Mouse (Mus musculus) intestine, postnatal 0 days (tissue): ENCODE results near the gene Pcdh15. TPM values are rescaled to one million over a fixed set of nuclear protein-coding genes. Genes with fewer than 3 reads are reported as not detected.

Source experiments
- ATAC-seq: fragments of 200-750 bp; cut with Nextera tagmentation; 2 replicates; pipeline ENCODE4 v1.8.0; 2017; ENCODE audit warnings: mild to moderate bottlenecking, moderate TSS enrichment, moderate library complexity
- H3K27ac ChIP-seq: fragments of 300-500 bp; sonication (generic); 2 replicates; pipeline ENCODE4 v1.5.1; 2014; ENCODE audit warnings: mild to moderate bottlenecking, low read depth, low read length, moderate library complexity
- H3K27me3 ChIP-seq: fragments of 300-500 bp; sonication (generic); replicated peaks from 2 replicates; pipeline ENCODE4 v1.6.1; 2014; ENCODE audit warnings: low read length, mixed read lengths; ENCODE audit not compliant: control insufficient read depth, insufficient read depth
- H3K36me3 ChIP-seq: fragments of 300-500 bp; sonication (generic); 2 replicates; pipeline ENCODE4 v1.6.1; 2014; ENCODE audit warnings: mild to moderate bottlenecking, moderate library complexity; ENCODE audit not compliant: control insufficient read depth, insufficient read depth
- H3K4me1 ChIP-seq: fragments of 300-500 bp; sonication (generic); replicated peaks from 2 replicates; pipeline ENCODE4 v1.6.1; 2014; ENCODE audit warnings: antibody characterized with exemption, low read length, mixed read lengths; ENCODE audit not compliant: control insufficient read depth, insufficient read depth
- H3K4me2 ChIP-seq: fragments of 300-500 bp; sonication (generic); replicated peaks from 2 replicates; pipeline ENCODE4 v1.6.1; 2014; ENCODE audit warnings: low read depth, mild to moderate bottlenecking, moderate library complexity
- H3K4me3 ChIP-seq: fragments of 300-500 bp; sonication (generic); 2 replicates; pipeline ENCODE4 v1.5.1; 2014; ENCODE audit warnings: low read depth, low read length
- H3K9ac ChIP-seq: fragments of 300-500 bp; sonication (generic); 2 replicates; pipeline ENCODE4 v1.6.1; 2014; ENCODE audit warnings: mild to moderate bottlenecking, low read depth, low read length
- H3K9me3 ChIP-seq: fragments of 300-500 bp; sonication (generic); 2 replicates; pipeline ENCODE4 v1.6.1; 2016; ENCODE audit warnings: mixed run types; ENCODE audit not compliant: control insufficient read depth
- CTCF ChIP-seq: sonication (generic); IDR thresholded peaks from 2 replicates; pipeline ENCODE4 v1.5.1; 2016; ENCODE audit warnings: low read depth, mild to moderate bottlenecking, control low read depth, antibody characterized with exemption, moderate library complexity
- WGBS: fragments of 180-500 bp; shearing (Covaris S2); extraction: QIAGEN DNeasy Blood & Tissue Kit; methylation state at CpG from one replicate; pipeline ENCODE4 v1.1.7; 2014; 5-methylcytosine and 5-hydroxymethylcytosine counted together
- polyA plus RNA-seq: library from polyadenylated mRNA; unstranded; fragments of >200 nt; fragmentation: Nextera tagmentation; extraction: Ambion mirVana; gene quantifications from 2 replicates; pipeline ENCODE4 v1.2.1, GENCODE M21; 2015

The Pcdh15 gene
- polyA plus RNA-seq: 0.61 and 0.63 TPM in 2 replicates

GRCm38 (mm10) chr10:73098966-73099845 lies at the start of gene Pcdh15:
Gene Pcdh15 (plus strand): TSS chr10:73099342.
- 1% methylated on average over 78 of the region's 79 CpGs for WGBS
- Histone ChIP-seq H3K4me2 (peak within 1 kb of the TSS; percentile 60), H3K4me3 (peak within 1 kb of the TSS; percentile 35), H3K27me3 (peaks cover 43% of the 10 kb centered on the region), H3K9me3 (no peaks in the 10 kb centered on the region), H3K27ac (no peak within 1 kb of the TSS), H3K4me1 (no peaks in the 10 kb centered on the region), H3K36me3 (no peaks in the 10 kb centered on the region), H3K9ac (no peak within 1 kb of the TSS)
- no peak for ATAC-seq
- no peak for TF ChIP-seq CTCF

GRCm38 (mm10) chr10:73052074-73052473 lies 47.1 kb upstream of the Pcdh15 start:
- no peak for ATAC-seq
- Histone ChIP-seq H3K27ac (no peak overlapping the region), H3K4me2 (no peak overlapping the region), H3K9ac (no peak overlapping the region), H3K27me3 (no peaks in the 10 kb centered on the region), H3K4me1 (no peaks in the 10 kb centered on the region), H3K4me3 (no peak overlapping the region), H3K9me3 (no peaks in the 10 kb centered on the region), H3K36me3 (no peaks in the 10 kb centered on the region)
- TF ChIP-seq CTCF: no peak
- 82% methylated on average over 6 of the region's 6 CpGs for WGBS

- no peaks in the 10 kb centered on the region for H3K9me3 ChIP-seq
- H3K27me3 ChIP-seq: no peaks in the 10 kb centered on the region
- WGBS: 76% methylated on average over 2 of the region's 2 CpGs
- ATAC-seq: no peak
- H3K4me1 ChIP-seq: no peaks in the 10 kb centered on the region
- H3K4me3 ChIP-seq: no peak overlapping the region
- no peak overlapping the region for H3K9ac ChIP-seq
- no peak for TF ChIP-seq CTCF
- no peak overlapping the region for H3K4me2 ChIP-seq
- no peaks in the 10 kb centered on the region for H3K36me3 ChIP-seq
- H3K27ac ChIP-seq: no peak overlapping the region
Observed at GRCm38 (mm10) chr10:73059726-73060230, 39.4 kb upstream of the Pcdh15 start.

GRCm38 (mm10) chr10:73086703-73087102 lies 12.4 kb upstream of the Pcdh15 start:
- H3K36me3 ChIP-seq: no peaks in the 10 kb centered on the region
- no peak for TF ChIP-seq CTCF
- no peaks in the 10 kb centered on the region for H3K4me1 ChIP-seq
- no peak for ATAC-seq
- no peak overlapping the region for H3K9ac ChIP-seq
- no peaks in the 10 kb centered on the region for H3K27me3 ChIP-seq
- WGBS: 67% methylated on average over 5 of the region's 5 CpGs
- H3K27ac ChIP-seq: no peak overlapping the region
- H3K4me2 ChIP-seq: no peak overlapping the region
- no peak overlapping the region for H3K4me3 ChIP-seq
- no peaks in the 10 kb centered on the region for H3K9me3 ChIP-seq

GRCm38 (mm10) chr10:73096531-73097135 lies 2.5 kb upstream of the Pcdh15 start:
- H3K27me3 ChIP-seq: peaks cover 43% of the 10 kb centered on the region
- no peak overlapping the region for H3K27ac ChIP-seq
- no peak overlapping the region for H3K9ac ChIP-seq
- H3K4me3 ChIP-seq: no peak overlapping the region
- no peaks in the 10 kb centered on the region for H3K9me3 ChIP-seq
- ATAC-seq: no peak
- peak overlapping the region; percentile 35; the same call in 1 of the 2 replicates for H3K4me2 ChIP-seq
- 3% methylated on average over 17 of the region's 17 CpGs for WGBS
- H3K4me1 ChIP-seq: no peaks in the 10 kb centered on the region
- TF ChIP-seq CTCF: no peak
- H3K36me3 ChIP-seq: no peaks in the 10 kb centered on the region

- Histone ChIP-seq H3K27me3 (peaks cover 43% of the 10 kb centered on the region), H3K27ac (no peak overlapping the region), H3K4me1 (no peaks in the 10 kb centered on the region), H3K36me3 (no peaks in the 10 kb centered on the region), H3K9ac (no peak overlapping the region), H3K9me3 (no peaks in the 10 kb centered on the region), H3K4me3 (no peak overlapping the region), H3K4me2 (no peak overlapping the region)
- TF ChIP-seq CTCF: no peak
- ATAC-seq: no peak
- WGBS: 5% methylated on average over 7 of the region's 7 CpGs
Observed at GRCm38 (mm10) chr10:73097176-73097575, 2.0 kb upstream of the Pcdh15 start.
